Mouse (Mus musculus) thymus, postnatal 10 days (tissue): ENCODE results near the gene Dclre1c.

Experiments used
- DNase-seq, 2 experiments: peaks; one replicate each; pipeline ENCODE4 v3.0.0; 2021; ENCODE audit warnings: low spot score in 2 of 2

Gene Dclre1c

DNA sequence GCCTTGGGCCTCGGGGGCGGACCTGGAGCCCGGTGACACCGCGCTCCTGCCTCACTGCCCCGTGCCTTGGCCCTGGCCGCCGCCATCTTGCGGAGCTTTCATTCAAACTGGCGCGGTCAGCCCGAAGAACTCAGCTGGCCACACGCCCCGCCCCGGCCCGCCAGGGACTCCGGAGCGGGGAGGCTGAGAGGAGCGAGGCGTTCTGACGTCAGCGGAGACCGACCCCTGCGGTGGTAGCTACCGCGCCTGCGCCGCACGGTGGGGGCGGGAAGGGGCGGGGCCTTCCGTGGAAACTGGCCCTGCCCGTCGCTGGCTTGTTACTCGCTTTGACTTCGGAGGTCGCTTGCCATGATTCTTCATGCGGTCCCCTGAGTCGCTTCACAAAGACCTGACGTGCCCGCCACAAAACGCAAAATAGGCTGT lies 50.9 kb downstream of the Dclre1c start, which contains the start of gene Suv39h2:
Gene Suv39h2 (minus strand): TSS at position 171 of the 423 bp plus-strand sequence.
- DNase-seq = peak; percentile 93 to 98

DNA sequence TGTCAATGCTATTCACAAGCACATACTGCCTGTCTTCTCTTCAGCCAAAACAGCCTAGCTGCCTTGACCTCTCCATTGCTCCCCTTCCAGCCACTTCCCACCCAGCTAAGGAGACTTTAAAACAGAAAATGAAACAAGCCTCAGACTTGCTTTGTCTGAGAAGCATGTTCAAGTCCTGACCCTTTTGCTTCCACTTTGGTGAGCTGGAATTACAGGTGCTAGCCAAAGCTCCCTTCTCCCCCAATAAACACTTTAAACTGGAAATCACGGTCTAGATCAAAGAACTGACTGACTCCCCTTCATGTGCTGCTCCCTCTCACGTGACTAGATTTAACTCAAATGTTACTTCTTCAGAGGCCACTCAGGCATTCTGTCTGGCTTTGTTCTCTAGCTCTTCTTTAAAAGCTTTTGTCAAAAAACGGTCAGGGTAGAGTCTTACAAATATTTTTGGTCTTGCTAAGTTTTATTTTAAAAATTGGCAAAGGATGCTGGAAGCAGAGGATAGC lies 51.9 kb downstream of the Dclre1c start:
- DNase-seq = no peak

DNA sequence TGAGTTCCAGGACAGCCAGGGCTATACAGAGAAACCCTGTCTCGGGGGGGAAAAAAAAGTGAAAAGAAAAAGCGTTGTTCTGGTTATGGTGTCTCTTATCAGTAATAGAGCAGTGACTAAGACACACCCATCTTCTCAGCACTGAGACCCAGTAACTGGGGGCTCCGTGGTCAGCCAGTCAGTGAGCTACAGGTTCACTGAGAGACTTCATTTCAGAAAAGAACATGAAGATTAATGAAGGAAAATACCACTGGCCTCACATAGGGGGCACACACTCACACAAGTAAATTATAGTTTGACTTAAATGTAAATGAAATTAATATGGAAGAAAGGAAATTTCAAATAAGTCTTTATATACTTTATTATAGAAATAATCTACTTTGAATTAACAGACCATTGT lies 56.3 kb downstream of the Dclre1c start:
- DNase-seq = no peak

DNA sequence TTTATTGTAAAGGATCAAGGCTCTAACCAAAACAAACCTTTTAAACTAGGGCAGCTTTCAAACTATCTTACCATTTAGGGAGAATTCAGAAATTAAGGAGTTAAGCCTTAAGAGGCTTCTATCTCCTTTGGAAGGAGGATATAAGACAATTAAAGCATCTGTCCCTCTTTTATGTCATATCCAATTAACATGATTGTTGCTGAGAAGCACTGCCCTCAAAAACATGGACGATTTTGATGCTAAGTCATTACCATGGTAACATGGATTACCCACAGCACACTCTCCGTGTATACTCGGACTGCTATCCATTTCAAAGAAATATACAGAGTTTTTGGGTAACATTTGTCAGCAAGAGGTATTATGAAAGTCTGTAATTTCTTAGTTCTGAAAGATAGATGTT lies 65.9 kb downstream of the Dclre1c start:
- DNase-seq = no peak

DNA sequence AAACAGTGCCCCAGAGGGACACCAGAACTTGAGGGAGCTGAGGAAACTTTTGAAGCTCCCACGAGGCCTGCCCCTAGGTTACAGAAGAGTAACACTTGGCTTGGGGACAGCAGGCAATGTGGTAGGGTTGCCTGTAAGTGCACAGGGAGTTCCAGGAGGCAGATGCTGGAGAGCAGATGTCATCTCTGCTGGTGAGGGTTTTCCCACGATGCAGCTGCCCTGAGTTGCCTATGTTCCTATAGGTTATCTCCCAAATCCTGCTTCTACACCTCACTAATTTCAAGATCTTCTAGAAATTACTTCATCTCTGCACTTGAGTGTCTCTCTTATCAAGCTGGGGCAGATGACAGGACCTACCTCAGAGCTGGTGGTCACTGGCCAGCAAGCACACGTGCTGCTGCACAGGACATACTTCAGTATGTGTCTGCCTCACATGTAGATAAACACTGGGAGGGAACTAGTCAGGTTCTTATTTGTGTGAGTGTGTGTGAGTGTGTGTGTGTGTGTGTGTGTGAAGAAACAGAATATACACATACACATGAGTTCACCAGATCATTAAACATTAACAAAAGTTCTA lies 70.0 kb downstream of the Dclre1c start:
- DNase-seq = no peak

DNA sequence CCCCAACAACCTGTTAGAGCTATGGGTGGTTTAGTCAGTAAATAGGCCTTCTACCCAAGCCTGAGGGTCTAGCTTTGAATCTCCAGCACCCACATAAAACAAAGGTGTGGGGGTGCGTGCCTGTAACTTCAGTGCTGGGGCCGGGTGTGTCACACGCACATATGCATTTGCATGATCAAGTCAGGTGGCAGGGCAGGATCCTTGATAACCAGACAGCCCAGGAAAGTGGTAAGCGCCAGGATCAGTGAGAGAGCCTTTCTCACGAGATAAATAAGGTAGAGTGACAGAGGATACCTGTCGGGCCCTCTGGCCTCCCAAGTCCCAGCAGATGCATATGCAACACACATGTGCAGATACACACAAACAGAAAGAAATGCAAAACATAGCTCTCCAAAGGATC lies 75.6 kb downstream of the Dclre1c start:
- DNase-seq = no peak

DNA sequence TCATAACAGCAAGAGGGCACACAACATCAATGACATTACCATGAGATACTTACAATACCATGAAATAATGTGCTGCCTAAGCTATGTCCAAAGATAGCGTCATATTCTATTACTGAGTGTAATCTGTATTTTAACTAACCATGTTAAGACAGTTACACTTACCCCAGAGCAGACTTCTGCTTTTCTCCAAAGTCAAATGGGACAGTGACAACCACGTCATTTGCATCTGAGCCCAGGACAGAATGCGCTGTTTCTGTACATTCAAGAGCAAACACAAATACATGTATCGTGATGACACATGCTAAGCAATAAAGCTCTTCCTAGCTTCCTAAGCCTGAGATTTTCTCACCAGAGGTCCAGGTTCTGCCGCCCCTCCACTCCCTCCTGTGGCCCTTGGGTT lies 77.0 kb downstream of the Dclre1c start:
- DNase-seq = no peak

DNA sequence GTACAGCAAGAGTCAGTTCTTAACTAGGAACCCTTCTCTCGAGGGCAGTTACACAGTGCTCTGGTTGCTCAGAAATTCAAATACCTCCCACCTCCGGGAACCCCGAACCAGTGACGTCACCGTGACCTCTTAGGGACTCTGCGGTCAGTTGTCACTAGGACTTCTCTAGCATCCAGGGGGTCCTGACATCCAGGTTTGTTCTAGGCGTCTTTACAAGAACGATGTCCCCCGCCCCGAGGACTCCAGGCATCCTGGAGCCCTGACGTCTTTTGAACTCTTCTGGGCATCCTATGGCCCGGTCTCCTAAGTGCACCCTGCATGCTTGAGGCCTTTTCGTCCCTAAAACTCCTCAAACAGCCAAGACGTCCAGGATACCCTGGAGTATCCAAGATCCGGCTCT lies 88.1 kb downstream of the Dclre1c start:
- peak; percentile 28 to 46 for DNase-seq

DNA sequence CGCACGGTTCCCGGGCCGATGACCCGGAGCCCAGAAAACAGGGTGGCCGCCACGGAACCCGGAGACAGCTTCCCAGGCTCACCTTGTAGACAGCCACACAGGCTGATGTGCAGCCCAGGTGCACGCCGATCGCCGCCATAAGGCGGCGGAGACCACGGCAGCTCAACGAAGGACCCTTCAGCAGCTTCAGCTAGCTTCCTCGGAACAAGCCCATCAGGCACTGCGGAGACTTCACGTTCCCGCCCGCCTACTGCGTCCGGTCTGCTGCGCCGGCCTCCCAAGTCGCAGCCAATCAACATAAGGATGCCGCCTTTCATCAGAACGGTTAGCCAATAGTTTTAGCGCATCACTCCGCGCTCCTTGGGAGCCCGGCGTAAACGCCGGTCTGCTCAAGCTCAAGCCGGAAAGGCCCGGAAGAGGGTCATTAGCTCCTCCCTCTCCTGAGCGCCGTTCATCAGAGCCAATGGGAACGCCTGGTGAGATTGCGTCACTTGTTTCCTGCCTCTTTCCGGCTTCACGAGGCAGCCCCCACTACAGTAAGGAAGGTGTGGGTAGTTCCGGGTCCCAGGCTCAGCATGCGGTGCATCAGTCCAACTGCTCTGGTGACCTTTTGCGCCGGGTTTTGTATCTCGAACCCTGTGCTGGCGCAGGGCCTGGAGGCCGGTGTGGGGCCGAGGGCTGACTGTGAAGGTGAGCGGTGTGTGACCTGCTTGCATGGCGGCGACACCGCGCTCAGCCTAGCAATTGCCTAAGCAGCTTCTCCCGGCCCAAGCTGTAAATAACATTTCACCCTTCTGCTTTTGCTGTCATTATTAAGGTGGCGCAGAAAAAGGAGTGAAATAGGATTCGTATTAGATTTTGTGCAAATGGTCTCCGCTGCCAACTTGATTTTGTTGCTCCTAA lies 88.9 kb downstream of the Dclre1c start, which contains the start of the genes Gm45902, Hspa14 and Cdnf:
Gene Gm45902 (minus strand): TSS at position 239 of the 903 bp plus-strand sequence.
Gene Hspa14 (minus strand): TSS at position 263 of the 903 bp plus-strand sequence.
Gene Cdnf (plus strand): TSS at position 479 of the 903 bp plus-strand sequence.
- peak; percentile 92 to 94 for DNase-seq
